Mouse (Mus musculus) megakaryocyte, embryonic 14.5 days (primary cell): ENCODE measurements around the gene H2-T3. TPM values are rescaled to one million over a fixed set of nuclear protein-coding genes. Genes with fewer than 3 reads are reported as not detected.

Source experiments
- H3K27me3 ChIP-seq: replicated peaks from 2 replicates; pipeline ENCODE3; 2012; ENCODE audit warnings: inconsistent platforms
- H3K36me3 ChIP-seq: replicated peaks from 2 replicates; pipeline ENCODE3; 2012; ENCODE audit warnings: low read length, inconsistent platforms, mixed read lengths
- H3K4me1 ChIP-seq: 2 replicates; pipeline ENCODE4 v1.6.1; 2012; ENCODE audit warnings: inconsistent platforms
- H3K4me3 ChIP-seq: replicated peaks from 2 replicates; pipeline ENCODE3; 2012; ENCODE audit warnings: moderate library complexity, mild to moderate bottlenecking, inconsistent platforms
- H3K9me3 ChIP-seq: 2 replicates; pipeline ENCODE4 v1.6.1; 2012; ENCODE audit warnings: inconsistent platforms
- FLI1 ChIP-seq: IDR thresholded peaks from 2 replicates; pipeline ENCODE4 v1.6.1; 2012; ENCODE audit warnings: low read length, inconsistent platforms, mixed read lengths
- GATA1 ChIP-seq: IDR thresholded peaks from 3 replicates; pipeline ENCODE4 v1.6.1; 2012; ENCODE audit warnings: mixed read lengths, low read length, inconsistent platforms, borderline replicate concordance
- polyA plus RNA-seq: library from polyadenylated mRNA; stranded (reverse); fragments of >175 nt; gene quantifications from 2 replicates; pipeline ENCODE4 v1.2.3, GENCODE M21; 2012; ENCODE audit warnings: low replicate concordance; ENCODE audit not compliant: insufficient read depth

H2-T3 gene
- polyA plus RNA-seq, 1 experiment: not detected

DNA sequence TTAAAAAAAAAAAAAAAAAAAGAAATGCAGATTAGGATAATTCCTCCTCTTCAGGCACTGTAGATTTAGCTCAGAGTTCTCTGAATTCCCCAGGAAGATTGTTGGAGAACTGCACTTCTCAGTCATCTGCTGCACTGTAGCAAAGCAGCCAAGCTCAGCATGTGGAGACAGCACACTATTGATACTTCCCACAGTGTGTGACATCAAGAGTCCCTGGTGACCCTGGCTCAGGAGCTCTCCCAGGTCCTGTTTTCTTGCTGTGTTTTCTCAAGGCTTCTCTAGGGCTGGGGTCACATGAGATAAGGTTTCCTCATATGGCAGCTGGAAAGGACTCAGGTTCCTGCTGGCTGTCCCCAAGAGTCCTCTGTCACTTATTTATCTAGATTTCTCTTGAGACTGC lies 16.8 kb upstream of the H2-T3 start:
- no peaks in the 10 kb centered on the region for H3K36me3 ChIP-seq
- H3K27me3 ChIP-seq: peaks cover 72% of the 10 kb centered on the region
- peaks cover 9% of the 10 kb centered on the region for H3K4me1 ChIP-seq
- no peaks in the 10 kb centered on the region for H3K9me3 ChIP-seq
- no peak overlapping the region for H3K4me3 ChIP-seq
- no peak for TF ChIP-seq FLI1
- no peak for TF ChIP-seq GATA1

DNA sequence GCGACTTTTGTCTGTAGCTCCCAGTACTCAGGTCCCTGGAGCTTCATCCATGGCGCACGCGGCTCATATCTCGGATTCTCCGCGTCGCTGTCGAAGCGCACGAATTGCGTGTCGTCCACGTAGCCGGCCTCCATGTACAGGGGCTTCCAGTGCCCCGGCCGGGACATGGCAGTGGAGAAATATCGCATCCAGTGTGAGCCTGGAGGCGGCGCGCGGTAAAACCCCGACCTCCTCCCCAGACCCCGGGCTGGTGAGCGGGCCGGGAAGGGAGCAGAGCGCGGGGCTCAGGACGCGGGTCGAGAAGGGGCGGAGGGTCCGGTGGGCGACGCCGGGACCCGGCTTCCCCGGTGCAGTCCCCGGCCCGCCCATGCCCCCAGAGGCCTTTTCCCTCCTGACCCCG lies 15.8 kb upstream of the H2-T3 start:
- Histone ChIP-seq H3K36me3 (no peaks in the 10 kb centered on the region), H3K4me1 (peaks cover 9% of the 10 kb centered on the region), H3K27me3 (peaks cover 67% of the 10 kb centered on the region), H3K4me3 (peak overlapping the region; percentile 93), H3K9me3 (no peaks in the 10 kb centered on the region)
- TF ChIP-seq FLI1: no peak
- TF ChIP-seq GATA1: no peak

DNA sequence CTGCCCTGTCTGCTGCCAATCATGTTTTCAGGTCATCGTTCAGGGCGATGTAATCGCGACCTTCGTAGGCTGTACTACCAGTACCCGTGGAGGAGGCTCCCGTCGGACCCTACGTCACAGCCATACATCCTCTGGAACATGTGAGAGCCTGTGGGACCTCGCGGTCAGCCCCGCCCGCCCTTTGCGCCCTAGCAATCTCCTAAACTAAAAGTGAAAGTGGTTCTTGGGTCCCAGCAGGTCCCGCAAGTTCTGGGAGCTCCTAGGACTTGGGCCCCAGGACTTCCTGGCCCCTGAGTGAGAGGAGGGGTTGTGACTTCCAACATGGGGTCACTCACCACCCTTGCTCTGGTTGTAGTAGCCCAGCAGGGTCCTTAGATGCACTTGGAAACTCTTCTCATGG lies 15.4 kb upstream of the H2-T3 start:
- Histone ChIP-seq H3K9me3 (no peaks in the 10 kb centered on the region), H3K4me3 (peak overlapping the region; percentile 93), H3K4me1 (peaks cover 9% of the 10 kb centered on the region), H3K36me3 (no peaks in the 10 kb centered on the region), H3K27me3 (peaks cover 64% of the 10 kb centered on the region)
- TF ChIP-seq FLI1: no peak
- TF ChIP-seq GATA1: no peak

DNA sequence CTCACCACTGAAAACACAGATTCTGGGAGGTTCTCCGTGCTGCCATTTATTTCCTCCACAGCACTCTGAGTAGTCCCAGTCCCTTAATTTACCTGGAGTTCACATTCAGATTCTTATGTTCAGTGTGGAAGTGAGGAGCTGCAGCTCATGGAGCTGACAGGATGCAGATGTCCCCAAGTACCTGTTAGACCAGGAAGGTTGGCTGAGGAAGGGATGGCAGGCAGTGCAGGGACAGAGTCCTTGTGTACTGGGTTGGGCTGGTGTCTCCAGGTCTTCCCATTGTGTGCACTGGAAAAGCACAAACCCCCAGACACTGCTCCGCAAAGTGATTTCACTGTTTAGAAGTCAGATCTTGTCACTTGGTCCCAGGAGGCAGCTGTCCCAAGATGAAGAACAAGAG lies 11.8 kb upstream of the H2-T3 start:
- Histone ChIP-seq H3K27me3 (peaks cover 73% of the 10 kb centered on the region), H3K36me3 (no peaks in the 10 kb centered on the region), H3K4me1 (peaks cover 14% of the 10 kb centered on the region), H3K4me3 (no peak overlapping the region), H3K9me3 (no peaks in the 10 kb centered on the region)
- TF ChIP-seq GATA1 (no peak), FLI1 (no peak)

DNA sequence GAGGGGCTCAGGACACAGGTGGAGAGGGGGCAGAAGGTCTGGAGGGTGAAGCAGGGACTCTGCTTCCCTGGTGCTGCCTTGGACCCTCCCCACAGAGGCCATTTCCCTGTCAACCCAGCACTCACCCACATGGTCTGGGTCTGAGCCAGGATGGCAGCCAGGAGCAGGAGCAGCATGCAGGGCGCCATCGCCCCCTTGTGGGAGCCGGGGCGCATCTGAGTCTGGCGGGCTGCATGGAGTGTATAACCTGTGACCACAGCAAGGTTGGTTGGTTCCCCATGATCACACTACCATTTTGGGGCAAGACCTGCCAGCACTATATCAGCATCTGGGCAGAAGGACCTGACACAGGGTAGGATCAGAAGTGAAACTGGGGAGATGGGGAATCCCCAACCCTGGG lies 8.2 kb upstream of the H2-T3 start:
- TF ChIP-seq GATA1: no peak
- TF ChIP-seq FLI1: no peak
- Histone ChIP-seq H3K4me3 (peak overlapping the region; percentile 48), H3K36me3 (no peaks in the 10 kb centered on the region), H3K27me3 (peaks cover 59% of the 10 kb centered on the region), H3K9me3 (no peaks in the 10 kb centered on the region), H3K4me1 (peaks cover 5% of the 10 kb centered on the region; the same call in 1 of the 2 replicates)

DNA sequence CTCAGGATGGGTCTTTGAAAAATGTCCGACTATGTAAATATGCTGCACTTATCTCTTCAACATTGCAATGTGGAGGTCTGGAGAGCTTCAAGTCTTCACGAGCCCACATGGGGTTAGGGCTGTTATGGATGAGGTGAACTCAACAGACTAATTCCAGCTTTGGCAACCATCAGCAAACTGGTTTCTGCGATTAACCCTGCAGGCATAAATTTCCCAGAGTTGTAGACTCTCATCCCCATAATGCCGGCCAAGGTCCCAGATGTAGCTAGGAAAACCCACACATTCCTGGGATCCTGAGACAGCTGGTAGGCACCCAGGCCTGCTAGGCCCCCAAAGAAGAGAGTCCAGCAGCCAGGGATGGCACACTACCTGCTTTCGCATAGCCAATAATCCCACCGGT lies 4.4 kb upstream of the H2-T3 start:
- no peak overlapping the region for H3K4me3 ChIP-seq
- peaks cover 56% of the 10 kb centered on the region for H3K27me3 ChIP-seq
- peaks cover 15% of the 10 kb centered on the region for H3K4me1 ChIP-seq
- TF ChIP-seq GATA1 (no peak), FLI1 (no peak)
- H3K36me3 ChIP-seq: no peaks in the 10 kb centered on the region
- H3K9me3 ChIP-seq: no peaks in the 10 kb centered on the region

DNA sequence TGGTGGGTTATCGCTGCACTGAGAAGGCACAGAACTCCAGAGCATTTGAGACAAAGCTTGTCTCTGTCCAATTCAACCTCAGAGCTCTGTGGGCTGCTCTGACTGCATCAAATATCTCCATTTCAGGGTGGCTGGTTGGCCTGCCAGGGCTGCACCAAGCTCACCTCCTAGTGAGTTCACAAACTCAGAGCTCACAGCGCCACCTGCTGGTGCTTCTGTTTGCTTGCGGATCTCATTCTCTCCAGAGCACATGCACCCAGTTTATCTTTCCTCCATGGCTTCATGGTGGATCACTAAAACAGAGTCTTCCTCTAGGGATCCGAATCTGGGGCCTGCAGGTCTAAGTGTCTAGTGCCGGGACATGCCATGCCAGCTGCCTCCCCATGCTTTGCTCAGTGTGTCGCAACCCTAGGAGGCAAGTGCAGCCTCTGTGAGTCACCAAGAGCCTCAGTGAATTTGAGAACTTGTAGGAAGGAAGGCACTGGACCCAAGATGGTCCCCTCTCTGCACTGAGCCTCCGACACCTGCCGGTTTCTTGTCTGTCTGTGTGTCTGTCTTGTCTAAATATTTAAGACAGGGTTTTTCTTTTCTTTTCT lies 3.6 kb upstream of the H2-T3 start:
- TF ChIP-seq GATA1: no peak
- no peak for TF ChIP-seq FLI1
- Histone ChIP-seq H3K36me3 (no peaks in the 10 kb centered on the region), H3K4me3 (no peak overlapping the region)

DNA sequence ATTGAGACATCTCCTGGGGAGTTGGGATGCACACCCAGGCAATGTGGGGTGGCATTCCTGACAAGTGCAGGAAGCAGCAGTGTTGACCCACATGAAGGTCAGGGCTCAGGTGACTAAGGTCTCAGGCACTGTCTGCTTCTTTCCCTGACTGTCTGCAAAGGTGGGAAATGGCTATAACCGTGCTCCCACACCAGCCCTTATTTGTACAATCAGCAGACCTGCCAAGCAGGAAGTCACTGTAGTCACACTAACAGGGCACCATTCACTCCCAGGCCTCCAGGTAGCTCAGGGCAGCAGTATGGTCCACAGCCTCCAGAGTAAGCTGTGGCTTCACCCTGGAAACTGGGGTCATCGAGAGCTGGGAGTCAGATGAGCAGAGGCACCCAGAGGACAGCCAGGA lies 2.3 kb upstream of the H2-T3 start:
- Histone ChIP-seq H3K36me3 (no peaks in the 10 kb centered on the region), H3K27me3 (peaks cover 57% of the 10 kb centered on the region), H3K9me3 (no peaks in the 10 kb centered on the region), H3K4me3 (no peak overlapping the region), H3K4me1 (peaks cover 15% of the 10 kb centered on the region)
- TF ChIP-seq FLI1 (no peak), GATA1 (no peak)

More for the DNA sequence above, 3.6 kb upstream of the H2-T3 start:
- H3K4me1 ChIP-seq: peaks cover 20% of the 10 kb centered on the region
- H3K27me3 ChIP-seq: peaks cover 58% of the 10 kb centered on the region
- H3K9me3 ChIP-seq: no peaks in the 10 kb centered on the region

DNA sequence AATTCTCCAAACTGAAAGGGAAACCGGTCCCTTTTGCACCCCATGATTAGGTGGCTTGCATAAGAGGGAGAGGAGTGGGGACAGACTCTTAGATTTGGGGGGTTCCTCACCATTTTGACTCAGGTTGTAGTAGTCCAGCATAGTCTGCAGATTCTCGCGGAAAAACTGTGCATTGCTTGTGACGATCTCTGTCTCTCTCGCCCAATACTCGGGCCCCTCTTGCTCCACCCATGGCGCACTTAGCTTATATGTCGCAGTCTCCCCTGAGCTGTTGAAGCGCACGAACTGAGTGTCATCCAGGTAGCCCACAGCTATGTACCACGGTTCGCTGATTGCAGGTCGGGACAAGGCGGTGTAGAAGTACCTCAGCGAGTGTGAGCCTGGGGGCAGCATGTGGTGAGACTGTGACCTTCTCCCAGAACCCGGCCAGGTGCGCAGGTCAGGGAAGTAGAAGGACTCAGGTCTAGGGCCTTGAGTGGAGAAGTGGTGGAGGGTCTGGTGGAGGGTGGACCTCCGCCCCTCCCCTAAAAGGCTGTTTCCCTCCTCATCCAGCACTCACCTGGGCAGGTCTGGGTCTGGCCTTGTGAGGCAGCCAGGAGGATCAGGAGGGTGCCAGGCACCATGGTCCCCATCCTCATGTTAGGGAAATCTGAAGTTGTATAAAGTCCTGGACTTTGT lies 457 bp downstream of the H2-T3 start:
- Histone ChIP-seq H3K4me1 (peaks cover 15% of the 10 kb centered on the region), H3K36me3 (no peaks in the 10 kb centered on the region), H3K27me3 (peaks cover 70% of the 10 kb centered on the region), H3K4me3 (peak overlapping the region; percentile 85), H3K9me3 (no peaks in the 10 kb centered on the region)
- TF ChIP-seq FLI1: no peak
- no peak for TF ChIP-seq GATA1

DNA sequence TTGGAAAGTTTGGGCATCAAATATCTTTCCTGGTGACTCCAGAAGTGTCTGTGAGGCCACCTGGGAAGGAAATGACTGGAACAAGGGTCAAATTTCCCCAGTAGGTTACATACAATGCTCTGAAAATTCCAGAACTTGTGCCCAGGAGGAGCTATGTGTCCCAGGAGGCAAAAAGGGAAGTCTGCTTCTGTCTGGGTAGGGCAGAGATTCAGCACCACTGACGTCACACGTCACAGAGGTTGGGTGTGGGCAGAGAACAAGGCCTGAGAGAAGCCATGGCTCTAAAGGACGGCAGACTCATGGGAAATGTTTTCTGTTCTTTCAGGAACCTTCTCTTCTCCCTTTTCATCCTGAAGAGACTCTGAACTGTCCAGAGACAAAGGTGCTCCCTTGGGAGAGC lies 2.5 kb downstream of the H2-T3 start:
- TF ChIP-seq GATA1 (no peak), FLI1 (no peak)
- no peaks in the 10 kb centered on the region for H3K36me3 ChIP-seq
- H3K9me3 ChIP-seq: no peaks in the 10 kb centered on the region
- H3K4me1 ChIP-seq: peaks cover 15% of the 10 kb centered on the region
- no peak overlapping the region for H3K4me3 ChIP-seq
- peaks cover 69% of the 10 kb centered on the region for H3K27me3 ChIP-seq
